Mouse (Mus musculus): ENCODE measurements at regions not wholly inside any gene's neighbourhood (a gene's known extent, or its start where the extent isn't known, plus 50 kb on each side); places are given as distances from the start of the nearest gene placed in this dataset.

DNA sequence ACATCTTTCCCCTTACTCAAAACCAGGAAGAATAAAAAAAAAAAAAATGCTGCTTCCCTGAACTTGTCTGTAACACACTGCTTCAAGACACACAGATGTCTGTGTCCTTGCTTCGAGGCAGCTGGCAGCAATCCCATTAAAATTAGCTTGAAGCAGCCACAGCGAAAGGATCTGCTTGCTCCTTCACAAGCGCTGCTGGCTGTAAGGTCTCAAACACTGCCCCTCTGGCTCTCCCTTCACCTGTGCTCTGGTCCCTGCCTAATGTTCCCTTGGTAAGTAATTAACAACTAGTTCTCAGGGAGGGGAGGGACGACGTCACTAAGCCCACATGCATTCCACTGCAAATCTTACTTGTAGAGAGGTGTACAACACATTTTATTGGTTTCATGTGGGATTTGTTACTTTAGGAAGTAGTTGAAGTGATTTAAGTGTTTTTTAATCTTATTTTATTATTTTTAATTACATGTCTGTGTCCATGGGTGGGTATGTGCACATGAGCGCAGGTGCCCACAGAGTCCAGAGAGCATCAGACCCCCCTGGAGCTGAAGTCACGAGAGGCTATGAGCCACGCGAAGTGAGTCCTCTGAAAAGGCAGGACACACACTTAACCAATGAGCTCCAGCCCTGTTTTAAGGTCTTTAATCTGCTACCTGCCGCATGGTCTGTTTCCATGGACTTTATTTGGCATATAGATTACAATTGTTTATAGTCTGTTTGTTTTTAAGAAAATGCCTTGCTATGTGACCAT, 61.1 kb upstream of the Cers6 start:
- ATAC-seq (ENCODE audit: low FRiP score, low TSS enrichment) = peak; percentile 90
- Histone ChIP-seq H3K4me3 (ENCODE audit: low read length) (no peak overlapping the region), H3K4me2 (replicated peaks; ENCODE audit: low read depth, low read length) (no peak overlapping the region; the same call in 1 of the 2 replicates), H3K9me3 (ENCODE audit: low read length) (no peaks in the 10 kb centered on the region), H3K27ac (ENCODE audit: low read length) (peak overlapping the region; percentile 8; the same call in 1 of the 2 replicates), H3K27me3 (ENCODE audit: insufficient read depth, low read length) (no peaks in the 10 kb centered on the region), H3K9ac (replicated peaks; ENCODE audit: low read length) (no peak overlapping the region), H3K36me3 (ENCODE audit: insufficient read depth, low read length) (no peaks in the 10 kb centered on the region), H3K4me1 (ENCODE audit: insufficient read depth, low read length) (peaks cover 6% of the 10 kb centered on the region; the same call in 1 of the 2 replicates)
- 44% methylated on average over 10 of the region's 10 CpGs for WGBS

DNA sequence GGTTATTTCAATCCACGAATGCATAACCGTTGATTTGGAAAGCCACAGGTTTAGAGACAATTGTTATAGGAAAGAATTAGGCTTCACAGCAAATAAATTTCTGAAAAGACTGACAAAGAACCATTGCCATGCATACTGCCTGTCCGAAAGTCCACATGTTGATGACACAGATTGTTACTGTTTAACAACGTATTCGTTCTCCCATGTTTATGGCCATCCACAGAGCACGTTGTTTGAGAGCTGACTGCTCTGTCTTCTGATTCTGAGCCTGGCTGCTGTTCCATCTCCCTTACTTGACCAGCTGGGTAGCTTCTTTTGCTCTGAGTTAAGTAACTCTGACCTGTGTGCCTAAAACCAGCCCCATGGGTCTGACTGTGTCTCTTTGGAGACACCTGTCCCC, 57.1 kb upstream of the Cers6 start:
- 85% methylated on average over 6 of the region's 6 CpGs for WGBS
- no peak for ATAC-seq (ENCODE audit: low FRiP score, low TSS enrichment)
- Histone ChIP-seq H3K4me2 (replicated peaks; ENCODE audit: low read depth, low read length) (no peak overlapping the region), H3K36me3 (ENCODE audit: insufficient read depth, low read length) (no peaks in the 10 kb centered on the region), H3K4me3 (ENCODE audit: low read length) (no peak overlapping the region), H3K4me1 (ENCODE audit: insufficient read depth, low read length) (peaks cover 19% of the 10 kb centered on the region), H3K27me3 (ENCODE audit: insufficient read depth, low read length) (no peaks in the 10 kb centered on the region), H3K27ac (ENCODE audit: low read length) (no peak overlapping the region), H3K9ac (replicated peaks; ENCODE audit: low read length) (no peak overlapping the region), H3K9me3 (ENCODE audit: low read length) (no peaks in the 10 kb centered on the region)

DNA sequence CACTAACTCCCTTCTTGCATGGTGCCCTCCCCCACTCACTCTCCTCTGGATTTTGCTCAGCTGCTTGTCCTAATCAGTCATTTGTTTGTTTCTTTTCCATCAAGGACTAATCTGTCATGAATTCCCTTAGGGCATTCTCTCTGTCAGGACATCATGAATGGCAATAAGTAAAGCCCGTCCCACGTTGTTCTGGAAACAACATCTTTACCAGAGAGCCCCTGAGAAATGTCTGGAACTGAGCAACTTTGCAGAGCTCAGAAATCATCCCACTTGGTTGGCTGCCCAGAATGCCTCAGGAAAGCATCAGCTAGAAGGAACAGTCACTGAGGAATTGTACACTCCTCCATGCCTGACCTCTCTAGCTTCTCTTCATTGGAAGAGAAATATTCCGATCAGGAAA, 55.4 kb upstream of the Cers6 start:
- Histone ChIP-seq H3K4me2 (replicated peaks; ENCODE audit: low read depth, low read length) (peak overlapping the region; percentile 28), H3K27ac (ENCODE audit: low read length) (peak overlapping the region; percentile 28; the same call in 1 of the 2 replicates), H3K36me3 (ENCODE audit: insufficient read depth, low read length) (no peaks in the 10 kb centered on the region), H3K4me3 (ENCODE audit: low read length) (no peak overlapping the region), H3K9ac (replicated peaks; ENCODE audit: low read length) (no peak overlapping the region), H3K9me3 (ENCODE audit: low read length) (no peaks in the 10 kb centered on the region), H3K27me3 (ENCODE audit: insufficient read depth, low read length) (no peaks in the 10 kb centered on the region), H3K4me1 (ENCODE audit: insufficient read depth, low read length) (peaks cover 13% of the 10 kb centered on the region)
- peak; percentile 82 for ATAC-seq (ENCODE audit: low FRiP score, low TSS enrichment)
- 20% methylated on average over 3 of the region's 3 CpGs for WGBS

DNA sequence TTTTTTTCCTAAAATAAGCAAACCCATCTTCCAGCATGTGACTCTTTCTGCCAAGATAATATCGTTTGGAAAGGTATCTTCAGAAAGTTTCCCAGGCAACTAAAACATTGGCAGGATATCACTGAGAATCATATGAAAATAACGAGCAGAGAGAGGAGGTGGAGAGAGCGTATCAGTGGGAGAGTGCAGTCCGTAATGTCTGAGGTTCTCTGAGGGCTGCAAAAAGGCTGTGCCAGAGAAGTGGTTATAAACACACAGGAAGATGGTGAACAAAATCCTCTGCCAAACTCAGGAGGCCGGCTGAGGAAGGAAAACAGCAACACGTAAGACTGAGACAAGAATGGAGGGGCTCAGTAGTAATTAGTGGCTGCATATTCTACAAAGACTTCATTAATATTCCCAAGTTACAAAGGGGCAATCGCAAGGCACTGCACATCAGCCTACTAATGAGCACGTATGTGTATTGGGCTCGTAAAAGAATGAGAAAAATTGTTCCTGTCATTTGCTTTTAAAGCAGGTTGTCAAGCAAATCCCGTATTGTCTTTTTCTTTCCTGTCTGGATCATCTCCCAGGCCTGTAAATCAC, 54.8 kb upstream of the Cers6 start:
- Histone ChIP-seq H3K4me1 (ENCODE audit: insufficient read depth, low read length) (peaks cover 13% of the 10 kb centered on the region), H3K4me2 (replicated peaks; ENCODE audit: low read depth, low read length) (peak overlapping the region; percentile 28), H3K27ac (ENCODE audit: low read length) (peak overlapping the region; percentile 57), H3K4me3 (ENCODE audit: low read length) (no peak overlapping the region), H3K9ac (replicated peaks; ENCODE audit: low read length) (0 out of 2 replicates have a peak overlapping the region, but pooled peaks have one; percentile 1), H3K27me3 (ENCODE audit: insufficient read depth, low read length) (no peaks in the 10 kb centered on the region), H3K36me3 (ENCODE audit: insufficient read depth, low read length) (no peaks in the 10 kb centered on the region), H3K9me3 (ENCODE audit: low read length) (no peaks in the 10 kb centered on the region)
- no peak for ATAC-seq (ENCODE audit: low FRiP score, low TSS enrichment)
- WGBS = 39% methylated on average over 10 of the region's 10 CpGs
